Mouse (Mus musculus) megakaryocyte-erythroid progenitor cell, adult 5 weeks (primary cell): ENCODE data around the gene Spib. TPM values are rescaled to one million over a fixed set of nuclear protein-coding genes. Genes with fewer than 3 reads are reported as not detected.

ENCODE experiments used
- polyA plus RNA-seq: library from polyadenylated mRNA; stranded (reverse); fragments of >175 nt; gene quantifications from 2 replicates; pipeline ENCODE4 v1.2.3, GENCODE M21; 2012

Gene Spib
- polyA plus RNA-seq: 5.7 and 20.9 TPM in 2 replicates

DNA sequence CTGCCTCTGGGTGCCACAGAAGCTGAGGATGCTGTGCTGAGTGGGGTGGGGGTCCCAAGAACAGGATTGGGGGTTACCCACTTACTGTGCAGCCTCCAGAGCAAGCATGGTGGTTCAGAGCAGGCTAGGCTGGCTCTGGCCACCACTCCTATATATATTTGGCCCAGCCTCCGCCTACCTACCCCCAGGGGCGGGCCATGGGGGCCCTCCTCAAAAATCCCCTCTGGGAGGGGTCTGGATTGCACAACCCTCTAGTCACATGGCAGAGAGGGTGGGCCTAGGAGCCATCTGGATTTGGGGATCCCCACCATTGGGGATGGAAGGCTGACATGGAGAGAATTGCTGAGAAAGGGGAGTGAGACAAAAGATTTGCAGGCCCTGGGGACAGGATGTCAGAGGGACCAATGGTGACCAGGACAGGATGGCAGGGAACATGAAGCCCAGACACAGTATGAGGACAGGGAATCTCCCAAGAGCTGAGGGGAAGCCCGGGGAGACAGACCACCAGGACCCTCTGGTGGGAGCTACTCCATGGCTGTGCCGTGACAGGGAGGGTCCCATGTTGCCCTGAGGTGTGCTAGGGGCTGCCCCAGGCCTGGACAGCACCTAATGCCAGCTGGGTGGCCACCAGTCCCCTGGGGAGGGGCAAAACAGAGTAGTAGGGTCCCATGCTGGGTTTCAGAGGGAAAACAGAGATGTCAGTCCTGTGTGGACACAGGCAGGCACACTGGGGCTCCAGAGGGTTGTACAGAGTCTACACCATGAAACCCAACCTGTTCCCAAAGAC, at the start of gene Spib:
Gene Spib (minus strand): TSS at position 126 of the 787 bp plus-strand sequence.

DNA sequence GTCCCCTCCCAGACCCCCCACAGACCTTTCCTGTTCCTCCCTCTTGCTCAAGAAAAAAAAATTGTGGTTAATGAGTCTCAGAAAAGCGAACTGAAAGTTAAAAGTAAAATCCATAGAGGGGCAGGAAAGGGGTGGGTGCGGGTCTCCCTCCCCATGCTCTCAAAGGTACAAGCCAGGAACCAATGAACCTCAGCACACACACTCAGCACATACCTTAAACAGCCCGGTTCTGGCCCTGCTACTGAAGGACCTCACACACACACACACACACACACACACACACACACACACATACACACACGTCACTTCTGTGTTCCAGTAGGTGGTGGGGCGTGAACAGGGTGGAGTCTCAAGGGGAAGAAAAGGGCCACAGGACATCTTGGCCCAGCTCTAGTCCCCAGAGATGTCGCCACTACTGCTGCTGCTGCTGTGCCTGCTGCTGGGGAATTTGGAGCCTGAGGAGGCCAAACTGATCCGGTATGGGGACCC, 40.4 kb upstream of the Spib start, which contains the start of gene Napsa:
Gene Napsa (plus strand): TSS at position 168 of the 489 bp plus-strand sequence.

DNA sequence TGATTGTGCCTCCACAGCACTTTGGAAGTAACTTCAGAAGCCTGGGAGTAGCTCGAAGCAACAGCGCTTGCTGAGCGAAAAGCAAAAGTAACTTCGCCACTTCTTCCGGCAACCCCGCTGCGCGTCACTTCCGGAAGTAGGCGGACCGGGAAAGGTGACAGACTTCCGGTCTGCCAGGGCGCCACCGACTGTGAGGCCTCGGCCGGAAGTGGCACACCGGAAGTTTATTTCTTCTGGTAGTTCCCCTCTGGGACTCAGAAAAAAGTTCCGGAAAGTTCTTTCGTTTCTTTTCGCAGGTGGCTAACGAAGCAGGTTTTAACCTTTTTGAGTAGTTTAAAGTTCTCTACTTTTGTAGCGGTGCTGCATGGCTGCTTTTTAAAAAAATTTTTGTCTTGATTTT, 22.0 kb upstream of the Spib start, which contains the start of gene Nr1h2:
Gene Nr1h2 (minus strand): TSS at position 126 of the 400 bp plus-strand sequence.

DNA sequence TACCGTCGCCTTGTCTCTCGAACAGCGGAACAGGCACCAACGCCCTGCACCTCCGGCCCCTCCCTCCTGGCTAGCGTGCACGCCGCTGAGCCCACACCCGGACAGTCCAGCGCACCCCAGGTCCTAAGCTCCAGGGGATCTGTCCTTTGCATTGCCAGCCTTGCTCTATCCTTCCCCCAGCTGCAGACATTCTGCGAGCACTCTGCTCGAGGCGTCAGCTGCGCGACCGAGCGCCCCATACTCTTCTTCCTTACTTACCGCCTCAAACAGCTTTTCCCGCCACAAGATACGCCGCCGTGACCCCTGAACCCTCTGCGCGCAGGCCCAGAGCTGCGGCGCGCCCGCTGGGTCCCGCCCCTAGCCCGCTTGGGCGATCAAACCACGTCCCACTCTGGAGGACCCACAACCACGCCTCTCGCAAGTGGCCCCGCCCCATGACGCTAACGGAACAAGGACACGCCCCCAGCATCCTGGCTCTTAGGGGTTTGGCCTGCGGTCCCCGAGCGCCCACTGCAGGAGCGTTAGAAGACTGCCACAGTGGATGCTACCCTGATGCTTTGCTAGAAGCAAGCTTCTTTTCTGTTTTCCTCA, 16.7 kb upstream of the Spib start, which contains the start of gene Pold1:
Gene Pold1 (minus strand): TSS at position 353 of the 591 bp plus-strand sequence.

DNA sequence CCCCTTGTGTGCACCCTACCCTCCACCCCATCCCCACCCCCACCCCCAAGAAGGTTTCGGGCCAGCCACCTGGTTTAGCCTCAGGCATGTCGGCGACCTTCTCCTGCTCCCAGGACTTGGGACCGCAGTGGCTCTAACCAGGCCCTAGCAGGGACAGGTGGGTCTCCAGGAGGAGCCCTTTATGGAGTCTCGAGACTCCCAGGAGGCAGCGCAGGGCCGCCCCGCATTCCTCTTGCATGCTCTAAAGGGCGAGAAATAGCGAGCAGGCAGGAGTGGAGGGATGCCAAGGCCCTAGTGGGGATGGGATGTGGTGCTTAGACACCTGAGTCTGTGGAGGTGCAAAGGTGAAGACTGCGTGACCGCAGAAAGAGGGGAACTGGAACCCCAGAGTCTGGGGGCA, 7.4 kb downstream of the Spib start, which contains the start of gene Mybpc2:
Gene Mybpc2 (minus strand): TSS at position 155 of the 400 bp plus-strand sequence.

DNA sequence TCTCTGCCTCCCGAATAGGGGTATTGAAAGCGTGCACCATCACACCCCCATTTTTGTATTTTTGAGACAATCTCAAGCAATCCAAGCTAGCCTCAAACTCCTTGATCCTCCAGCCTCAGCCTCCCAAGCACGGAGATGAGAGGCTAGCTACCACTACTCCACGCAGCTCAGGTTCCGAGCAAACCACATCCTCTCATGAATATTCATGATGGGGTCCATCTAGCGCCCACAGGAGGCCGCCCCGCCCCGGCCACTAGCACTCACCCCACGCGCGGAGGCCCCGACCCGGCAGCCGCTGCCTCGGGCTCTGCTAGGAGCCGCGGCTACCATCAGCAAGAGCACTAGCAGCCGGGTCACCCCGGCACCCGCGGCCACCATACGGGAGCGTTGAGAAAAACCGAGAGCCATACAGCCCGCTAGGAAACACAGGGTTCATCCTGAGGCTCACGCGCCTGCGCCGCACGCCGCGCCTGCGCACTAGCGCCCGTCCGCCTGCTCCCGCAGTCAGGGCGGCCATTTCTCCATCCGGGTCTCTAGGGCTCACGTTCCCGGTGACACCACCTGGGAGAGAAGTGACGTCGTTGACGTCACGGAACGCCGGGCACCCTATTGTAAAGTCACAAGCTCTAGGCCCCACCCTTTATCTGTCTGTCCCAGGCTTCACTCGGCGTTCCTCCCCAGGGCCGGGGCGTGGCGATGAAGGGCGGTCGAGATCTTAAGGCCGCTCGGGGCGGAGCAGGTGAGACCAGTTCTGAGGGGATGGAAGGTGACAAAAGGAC, 35.7 kb downstream of the Spib start, which contains the start of the genes Emc10 and Fam71e1:
Gene Emc10 (minus strand): TSS at position 538 of the 779 bp plus-strand sequence.
Gene Fam71e1 (plus strand): TSS at position 590 of the 779 bp plus-strand sequence.

Other genes starting within 250 kb of the Spib start
- gene Clec11a, start 225.2 kb downstream of the Spib start, polyA plus RNA-seq: 5.0 and 6.2 TPM in 2 replicates
- gene Shank1, start 221.8 kb downstream of the Spib start, polyA plus RNA-seq: 0.90 and 0.94 TPM in 2 replicates
- 1.0 and 1.1 TPM in 2 replicates for gene Syt3, start 148.0 kb downstream of the Spib start, polyA plus RNA-seq
- 2.9 and 3.5 TPM in 2 replicates for gene 1700008O03Rik, start 146.3 kb downstream of the Spib start, polyA plus RNA-seq
- not detected in 2 replicates for gene Lrrc4b, start 103.1 kb downstream of the Spib start, polyA plus RNA-seq
- not detected in 2 replicates for gene Aspdh, start 66.7 kb downstream of the Spib start, polyA plus RNA-seq
- 226 and 232 TPM in 2 replicates for gene Josd2, start 64.1 kb downstream of the Spib start, polyA plus RNA-seq
- gene Emc10, start 35.5 kb downstream of the Spib start, polyA plus RNA-seq: 312 and 350 TPM in 2 replicates
- gene Fam71e1, start 35.5 kb downstream of the Spib start, polyA plus RNA-seq: 4.4 and 8.6 TPM in 2 replicates
- gene Mybpc2, start 7.4 kb downstream of the Spib start, polyA plus RNA-seq: 0.10 and 0.13 TPM in 2 replicates
- 269 and 288 TPM in 2 replicates for gene Pold1, start 16.8 kb upstream of the Spib start, polyA plus RNA-seq
- gene Nr1h2, start 21.9 kb upstream of the Spib start, polyA plus RNA-seq: 429 and 491 TPM in 2 replicates
- 114 and 146 TPM in 2 replicates for gene Napsa, start 40.3 kb upstream of the Spib start, polyA plus RNA-seq
- 4.8 and 5.4 TPM in 2 replicates for gene Kcnc3, start 58.6 kb upstream of the Spib start, polyA plus RNA-seq
- gene Myh14, start 138.8 kb upstream of the Spib start, polyA plus RNA-seq: 0.20 and 0.25 TPM in 2 replicates
- gene Izumo2, start 176.7 kb upstream of the Spib start, polyA plus RNA-seq: not detected in 2 replicates
- gene Vrk3, start 216.3 kb upstream of the Spib start, polyA plus RNA-seq: 93.7 and 100 TPM in 2 replicates
- gene Zfp473, start 219.0 kb upstream of the Spib start, polyA plus RNA-seq: 0.17 and 0.26 TPM in 2 replicates